Mouse (Mus musculus): Measurements from ENCODE around the gene Dcpp1. TPM values are rescaled to one million over a fixed set of nuclear protein-coding genes. Genes with fewer than 3 reads are reported as not detected.

Dcpp1 gene
- total and polyA plus RNA-seq, 3 experiments = not detected

DNA sequence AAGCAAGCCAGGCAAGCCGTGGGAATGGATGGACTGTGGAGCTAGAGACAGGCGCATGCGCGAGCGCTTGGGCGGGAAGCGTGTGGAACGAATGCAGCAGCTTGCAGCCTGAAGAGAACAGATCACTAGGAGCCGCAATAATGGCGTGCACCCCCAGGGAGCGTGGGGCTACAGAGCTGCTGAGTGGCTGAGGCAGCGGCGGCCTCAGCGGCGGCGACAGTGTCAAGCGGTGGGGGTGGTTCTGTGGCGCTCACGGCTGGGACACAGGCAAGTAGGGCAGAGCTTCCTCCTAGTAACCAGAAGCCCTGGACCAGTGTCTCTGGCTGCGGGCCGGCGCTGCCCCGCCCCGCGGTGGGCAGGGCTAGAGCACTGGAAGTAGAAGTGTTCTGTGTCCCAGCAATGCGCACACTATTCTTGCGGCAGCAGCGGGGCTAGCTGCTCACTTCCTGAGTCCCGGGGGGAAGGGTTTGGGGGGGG, 43.9 kb downstream of the Dcpp1 start:
- peak; percentile 94 to 96 for DNase-seq
- TF ChIP-seq EP300 (IDR thresholded peaks at IDR 0.05; ENCODE audit: insufficient read depth, low read depth, low read length) (no peak), CTCF (IDR thresholded peaks at IDR 0.05) (peak; percentile 27; the same call in 1 of the 2 replicates), POLR2A (IDR thresholded peaks at IDR 0.05; ENCODE audit: insufficient read depth, low read depth, low read length) (peak; percentile 72)
- H3K27ac ChIP-seq = peak overlapping the region; percentile 82
- no peaks in the 10 kb centered on the region for H3K79me2 ChIP-seq (replicated peaks; ENCODE audit: control insufficient read depth, insufficient read depth, low read length)
- under 1% methylated on average over 29 of the region's 29 CpGs for WGBS
- peak overlapping the region; percentile 48 for H3K4me3 ChIP-seq
- peak overlapping the region; percentile 37 for H3K9ac ChIP-seq (ENCODE audit: low read depth, low read length)
- no peaks in the 10 kb centered on the region for H3K27me3 ChIP-seq (ENCODE audit: control insufficient read depth, insufficient read depth, low read length)
- intact Hi-C loops (cut with DNase I) = no loop called here
- peaks cover 2% of the 10 kb centered on the region for H3K4me1 ChIP-seq (ENCODE audit: control insufficient read depth, insufficient read depth, low read length)
- H3K36me3 ChIP-seq (ENCODE audit: control insufficient read depth, insufficient read depth, low read length) = no peaks in the 10 kb centered on the region

DNA sequence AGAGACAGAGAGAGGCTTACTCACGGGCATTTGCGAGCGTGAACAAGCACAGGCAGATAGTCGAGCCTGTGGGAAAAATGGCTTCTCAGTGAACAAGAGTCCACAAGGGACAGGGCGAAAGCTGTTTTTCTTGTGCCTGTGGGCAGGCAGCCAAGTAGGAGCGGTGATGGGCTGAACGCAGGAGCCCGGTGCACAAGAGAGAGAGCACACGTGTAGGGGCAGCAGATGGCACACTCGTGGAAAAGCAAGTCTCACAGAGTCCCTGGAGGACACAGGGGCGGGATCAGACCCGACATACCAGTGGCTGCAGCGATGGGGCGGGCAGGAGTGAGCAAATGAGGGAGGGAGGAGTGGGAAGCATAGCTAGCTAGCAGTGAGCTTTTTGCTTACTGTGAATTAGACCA, 44.4 kb downstream of the Dcpp1 start:
- 0% methylated on average over 14 of the region's 14 CpGs for WGBS
- DNase-seq = peak; percentile 71 to 75
- intact Hi-C loops (cut with DNase I) = no loop called here
- peak overlapping the region; percentile 82 for H3K27ac ChIP-seq
- peak overlapping the region; percentile 64 for H3K9ac ChIP-seq (ENCODE audit: low read depth, low read length)
- H3K79me2 ChIP-seq (replicated peaks; ENCODE audit: control insufficient read depth, insufficient read depth, low read length) = no peaks in the 10 kb centered on the region
- H3K27me3 ChIP-seq (ENCODE audit: control insufficient read depth, insufficient read depth, low read length) = no peaks in the 10 kb centered on the region
- TF ChIP-seq EP300 (IDR thresholded peaks at IDR 0.05; ENCODE audit: insufficient read depth, low read depth, low read length) (no peak), POLR2A (IDR thresholded peaks at IDR 0.05; ENCODE audit: insufficient read depth, low read depth, low read length) (no peak), CTCF (IDR thresholded peaks at IDR 0.05) (no peak)
- no peaks in the 10 kb centered on the region for H3K36me3 ChIP-seq (ENCODE audit: control insufficient read depth, insufficient read depth, low read length)
- peaks cover 2% of the 10 kb centered on the region for H3K4me1 ChIP-seq (ENCODE audit: control insufficient read depth, insufficient read depth, low read length)
- H3K4me3 ChIP-seq = peak overlapping the region; percentile 48

DNA sequence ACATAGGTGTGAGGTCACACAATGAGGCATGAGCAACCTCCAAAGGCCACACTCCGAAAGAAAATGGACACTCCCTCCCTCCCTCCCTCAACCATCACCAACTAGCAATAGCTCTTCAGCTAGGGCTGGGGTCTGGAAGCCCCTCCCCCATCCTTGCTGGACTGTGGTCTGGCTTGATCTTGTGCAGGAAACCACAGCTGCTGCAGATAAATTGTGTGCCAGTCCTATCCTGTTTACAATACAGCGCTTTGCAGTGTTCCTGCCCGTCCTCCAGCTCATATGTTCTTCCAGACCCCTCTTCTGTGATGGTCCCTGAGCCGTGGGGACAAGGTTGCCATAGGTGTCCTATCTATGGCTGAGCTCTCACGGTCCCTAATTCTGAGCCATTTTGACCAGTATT, 50.5 kb downstream of the Dcpp1 start:
- WGBS = 56% methylated on average over 5 of the region's 5 CpGs
- intact Hi-C loops (cut with DNase I) = no loop called here
- no peak for TF ChIP-seq EP300 (IDR thresholded peaks at IDR 0.05; ENCODE audit: insufficient read depth, low read depth, low read length)
- TF ChIP-seq CTCF (IDR thresholded peaks at IDR 0.05) = no peak
- no peak for TF ChIP-seq POLR2A (IDR thresholded peaks at IDR 0.05; ENCODE audit: insufficient read depth, low read depth, low read length)
- Histone ChIP-seq H3K9ac (ENCODE audit: low read depth, low read length) (no peak overlapping the region), H3K27me3 (ENCODE audit: control insufficient read depth, insufficient read depth, low read length) (no peaks in the 10 kb centered on the region), H3K27ac (no peak overlapping the region), H3K79me2 (replicated peaks; ENCODE audit: control insufficient read depth, insufficient read depth, low read length) (no peaks in the 10 kb centered on the region), H3K4me1 (ENCODE audit: control insufficient read depth, insufficient read depth, low read length) (no peaks in the 10 kb centered on the region), H3K36me3 (ENCODE audit: control insufficient read depth, insufficient read depth, low read length) (no peaks in the 10 kb centered on the region), H3K4me3 (no peak overlapping the region)
- DNase-seq = no peak

Other genes with a start within 250 kb of the Dcpp1 start
- under 1 TPM; 0.09 to 0.10 TPM for gene Mmp25, start 235.6 kb upstream of the Dcpp1 start, total RNA-seq (2021)
- 0.18 and 0.21 TPM in 2 replicates for gene Mmp25, start 235.6 kb upstream of the Dcpp1 start, polyA plus RNA-seq (2012; rRNA removed)
- gene Bicdl2, start 220.4 kb upstream of the Dcpp1 start, total RNA-seq (2021) = not detected
- gene Bicdl2, start 220.4 kb upstream of the Dcpp1 start, polyA plus RNA-seq (2012; rRNA removed) = not detected in 2 replicates
- 100 to 1,000 TPM; 172 to 215 TPM for gene Hcfc1r1, start 207.3 kb upstream of the Dcpp1 start, total RNA-seq (2021)
- gene Hcfc1r1, start 207.3 kb upstream of the Dcpp1 start, polyA plus RNA-seq (2012; rRNA removed) = 494 and 575 TPM in 2 replicates
- gene Thoc6, start 207.0 kb upstream of the Dcpp1 start, total RNA-seq (2021) = 1 to 10 TPM; 9.6 to 9.7 TPM
- 14.4 and 15.3 TPM in 2 replicates for gene Thoc6, start 207.0 kb upstream of the Dcpp1 start, polyA plus RNA-seq (2012; rRNA removed)
- gene Tnfrsf12a, start 203.4 kb upstream of the Dcpp1 start, total RNA-seq (2021) = 10 to 100 TPM; 80.1 to 82.5 TPM
- 28.1 and 37.9 TPM in 2 replicates for gene Tnfrsf12a, start 203.4 kb upstream of the Dcpp1 start, polyA plus RNA-seq (2012; rRNA removed)
- not detected for gene Cldn6, start 201.6 kb upstream of the Dcpp1 start, total RNA-seq (2021)
- gene Cldn6, start 201.6 kb upstream of the Dcpp1 start, polyA plus RNA-seq (2012; rRNA removed) = not detected in 2 replicates
- gene Cldn9, start 196.8 kb upstream of the Dcpp1 start, total RNA-seq (2021) = not detected
- not detected in 2 replicates for gene Cldn9, start 196.8 kb upstream of the Dcpp1 start, polyA plus RNA-seq (2012; rRNA removed)
- not detected for gene 1520401A03Rik, start 158.1 kb upstream of the Dcpp1 start, total RNA-seq (2021)
- gene 1520401A03Rik, start 158.1 kb upstream of the Dcpp1 start, polyA plus RNA-seq (2012; rRNA removed) = not detected in 2 replicates
- gene Pkmyt1, start 154.5 kb upstream of the Dcpp1 start, total RNA-seq (2021) = 1 to 10 TPM; 1.2 to 1.6 TPM
- gene Pkmyt1, start 154.5 kb upstream of the Dcpp1 start, polyA plus RNA-seq (2012; rRNA removed) = 3.9 and 5.6 TPM in 2 replicates
- 10 to 100 TPM; 25.5 to 27.2 TPM for gene Paqr4, start 140.0 kb upstream of the Dcpp1 start, total RNA-seq (2021)
- 30.7 and 33.2 TPM in 2 replicates for gene Paqr4, start 140.0 kb upstream of the Dcpp1 start, polyA plus RNA-seq (2012; rRNA removed)
- not detected for gene Kremen2, start 135.0 kb upstream of the Dcpp1 start, total RNA-seq (2021)
- 0.06 and 0.27 TPM in 2 replicates for gene Kremen2, start 135.0 kb upstream of the Dcpp1 start, polyA plus RNA-seq (2012; rRNA removed)
- gene Flywch1, start 109.3 kb upstream of the Dcpp1 start, total RNA-seq (2021) = 10 to 100 TPM; 39.4 to 40.1 TPM
- gene Flywch1, start 109.3 kb upstream of the Dcpp1 start, polyA plus RNA-seq (2012; rRNA removed) = 25.9 and 33.4 TPM in 2 replicates
- gene Flywch2, start 94.8 kb upstream of the Dcpp1 start, total RNA-seq (2021) = under 1 TPM; 0.27 to 0.50 TPM
- 1.3 and 1.5 TPM in 2 replicates for gene Flywch2, start 94.8 kb upstream of the Dcpp1 start, polyA plus RNA-seq (2012; rRNA removed)
- gene Srrm2, start 90.3 kb upstream of the Dcpp1 start, total RNA-seq (2021) = 100 to 1,000 TPM; 157 to 161 TPM
- gene Srrm2, start 90.3 kb upstream of the Dcpp1 start, polyA plus RNA-seq (2012; rRNA removed) = 318 and 320 TPM in 2 replicates
- gene Elob, start 51.7 kb upstream of the Dcpp1 start, total RNA-seq (2021) = 100 to 1,000 TPM; 325 to 371 TPM
- 384 and 511 TPM in 2 replicates for gene Elob, start 51.7 kb upstream of the Dcpp1 start, polyA plus RNA-seq (2012; rRNA removed)
- gene Prss33, start 44.8 kb upstream of the Dcpp1 start, total RNA-seq (2021) = not detected
- gene Prss33, start 44.8 kb upstream of the Dcpp1 start, polyA plus RNA-seq (2012; rRNA removed) = not detected in 2 replicates
- gene Prss32, start 37.0 kb upstream of the Dcpp1 start, total RNA-seq (2021) = not detected
- 0.16 TPM in 1 of 2 replicates, not detected in the other for gene Prss32, start 37.0 kb upstream of the Dcpp1 start, polyA plus RNA-seq (2012; rRNA removed)
- under 1 TPM in 1 of 2 experiments, not detected in 1; 0.29 TPM for gene Prss41, start 36.7 kb upstream of the Dcpp1 start, total RNA-seq (2021)
- gene Prss41, start 36.7 kb upstream of the Dcpp1 start, polyA plus RNA-seq (2012; rRNA removed) = not detected in 2 replicates
- gene Prss21, start 12.8 kb upstream of the Dcpp1 start, total RNA-seq (2021) = not detected
- gene Prss21, start 12.8 kb upstream of the Dcpp1 start, polyA plus RNA-seq (2012; rRNA removed) = not detected in 2 replicates
- gene Dcpp2, start within 50 bp of the Dcpp1 start, total RNA-seq (2021) = not detected
- not detected in 2 replicates for gene Dcpp2, start within 50 bp of the Dcpp1 start, polyA plus RNA-seq (2012; rRNA removed)
- gene Dcpp3, start 36.6 kb downstream of the Dcpp1 start, total RNA-seq (2021) = not detected
- not detected in 2 replicates for gene Dcpp3, start 36.6 kb downstream of the Dcpp1 start, polyA plus RNA-seq (2012; rRNA removed)
- gene Sbp, start 60.8 kb downstream of the Dcpp1 start, total RNA-seq (2021) = not detected
- gene Sbp, start 60.8 kb downstream of the Dcpp1 start, polyA plus RNA-seq (2012; rRNA removed) = not detected in 2 replicates
- not detected for gene Sbpl, start 74.4 kb downstream of the Dcpp1 start, total RNA-seq (2021)
- not detected in 2 replicates for gene Sbpl, start 74.4 kb downstream of the Dcpp1 start, polyA plus RNA-seq (2012; rRNA removed)
- gene Prss30, start 99.7 kb downstream of the Dcpp1 start, total RNA-seq (2021) = not detected
- 0.12 TPM in 2 replicates for gene Prss30, start 99.7 kb downstream of the Dcpp1 start, polyA plus RNA-seq (2012; rRNA removed)
- not detected for gene Prss22, start 117.2 kb downstream of the Dcpp1 start, total RNA-seq (2021)
- gene Prss22, start 117.2 kb downstream of the Dcpp1 start, polyA plus RNA-seq (2012; rRNA removed) = not detected in 2 replicates
- gene Prss27, start 157.3 kb downstream of the Dcpp1 start, total RNA-seq (2021) = not detected
- not detected in 2 replicates for gene Prss27, start 157.3 kb downstream of the Dcpp1 start, polyA plus RNA-seq (2012; rRNA removed)
- gene Kctd5, start 192.6 kb downstream of the Dcpp1 start, total RNA-seq (2021) = 1 to 10 TPM; 8.4 to 9.1 TPM
- gene Kctd5, start 192.6 kb downstream of the Dcpp1 start, polyA plus RNA-seq (2012; rRNA removed) = 9.8 and 12.8 TPM in 2 replicates